Mouse (Mus musculus) heart, adult 2 months (tissue): ENCODE results near the gene Rab11fip4. TPM values are rescaled to one million over a fixed set of nuclear protein-coding genes. Genes with fewer than 3 reads are reported as not detected.
A peak's percentile ranks its signal among the peaks of the same experiment; 100 is the strongest.

Experiments used
- DNase-seq, 2 experiments: peaks; one replicate each; pipeline ENCODE4 v3.0.0; 2021
- H3K27ac ChIP-seq: fragments of 200-600 bp; 2 replicates; pipeline ENCODE4 v1.8.1; 2022
- H3K27me3 ChIP-seq: fragments of 200-500 bp; 2 replicates; pipeline ENCODE4 v1.6.1; 2012; ENCODE audit warnings: mild to moderate bottlenecking, low read length, inconsistent platforms, mixed read lengths; ENCODE audit not compliant: control insufficient read depth, insufficient read depth
- H3K36me3 ChIP-seq: fragments of 200-500 bp; 2 replicates; pipeline ENCODE4 v1.6.1; 2012; ENCODE audit warnings: low read length, inconsistent platforms; ENCODE audit not compliant: control insufficient read depth, insufficient read depth
- H3K4me1 ChIP-seq: fragments of 200-500 bp; 2 replicates; pipeline ENCODE4 v1.6.1; 2011; ENCODE audit warnings: low read length; ENCODE audit not compliant: control insufficient read depth, insufficient read depth
- H3K4me3 ChIP-seq: fragments of 200-600 bp; 2 replicates; pipeline ENCODE4 v1.8.1; 2022
- H3K79me2 ChIP-seq: fragments of 200-500 bp; replicated peaks from 2 replicates; pipeline ENCODE4 v1.6.1; 2012; ENCODE audit warnings: mild to moderate bottlenecking, inconsistent platforms, low read length, moderate library complexity, mixed read lengths; ENCODE audit not compliant: control insufficient read depth, insufficient read depth
- H3K9ac ChIP-seq: fragments of 200-500 bp; 2 replicates; pipeline ENCODE4 v1.6.1; 2012; ENCODE audit warnings: low read depth, mild to moderate bottlenecking, control low read depth, inconsistent platforms, low read length, mixed read lengths
- CTCF ChIP-seq: fragments of 200-600 bp; IDR thresholded peaks from 2 replicates; pipeline ENCODE4 v1.8.1; 2022; ENCODE audit warnings: antibody characterized with exemption, mild to moderate bottlenecking, moderate library complexity
- EP300 ChIP-seq: fragments of 200-500 bp; IDR thresholded peaks from 2 replicates; pipeline ENCODE4 v1.6.1; 2011; ENCODE audit warnings: low read depth, low read length, control low read depth; ENCODE audit not compliant: insufficient read depth
- POLR2A ChIP-seq: fragments of 200-500 bp; IDR thresholded peaks from 2 replicates; pipeline ENCODE4 v1.6.1; 2011; ENCODE audit warnings: mild to moderate bottlenecking, low read depth, low read length, control low read depth; ENCODE audit not compliant: insufficient read depth
- WGBS: fragments of 180-500 bp; shearing (Covaris S2); methylation state at CpG from one replicate; pipeline ENCODE4 v1.1.7; 2018; 5-methylcytosine and 5-hydroxymethylcytosine counted together
- intact Hi-C: fragments of 180-260 bp; cut with DNase I; formaldehyde crosslinking; loops from one replicate; pipeline ENCODE4 v1.15.1; 2025
- polyA plus RNA-seq: library from polyadenylated mRNA; depleted of rRNA; stranded (reverse); fragments of >200 nt; gene quantifications from 2 replicates; pipeline ENCODE4 v1.2.3, GENCODE M21; 2012
- total RNA-seq, 2 experiments: library from RNA; stranded (reverse); gene quantifications; 2 replicates each; pipeline ENCODE4 v1.2.3; 2021

Gene Rab11fip4
- total and polyA plus RNA-seq, 3 experiments: 0.11 to 0.66 (median 0.26) TPM

GRCm38 (mm10) chr11:79660361-79661205 is 69.6 kb downstream of the Rab11fip4 start:
- no peaks in the 10 kb centered on the region for H3K4me1 ChIP-seq
- no peaks in the 10 kb centered on the region for H3K36me3 ChIP-seq
- peaks cover 5% of the 10 kb centered on the region; the same call in 1 of the 2 replicates for H3K27me3 ChIP-seq
- peak overlapping the region; percentile 49 for H3K4me3 ChIP-seq
- 3% methylated on average over 68 of the region's 69 CpGs for WGBS
- TF ChIP-seq CTCF (no peak), POLR2A (no peak), EP300 (no peak)
- H3K9ac ChIP-seq: no peak overlapping the region
- intact Hi-C loops: no loop called here
- H3K27ac ChIP-seq: no peak overlapping the region
- DNase-seq: peak; percentile 42 to 60
- no peaks in the 10 kb centered on the region for H3K79me2 ChIP-seq

DNA sequence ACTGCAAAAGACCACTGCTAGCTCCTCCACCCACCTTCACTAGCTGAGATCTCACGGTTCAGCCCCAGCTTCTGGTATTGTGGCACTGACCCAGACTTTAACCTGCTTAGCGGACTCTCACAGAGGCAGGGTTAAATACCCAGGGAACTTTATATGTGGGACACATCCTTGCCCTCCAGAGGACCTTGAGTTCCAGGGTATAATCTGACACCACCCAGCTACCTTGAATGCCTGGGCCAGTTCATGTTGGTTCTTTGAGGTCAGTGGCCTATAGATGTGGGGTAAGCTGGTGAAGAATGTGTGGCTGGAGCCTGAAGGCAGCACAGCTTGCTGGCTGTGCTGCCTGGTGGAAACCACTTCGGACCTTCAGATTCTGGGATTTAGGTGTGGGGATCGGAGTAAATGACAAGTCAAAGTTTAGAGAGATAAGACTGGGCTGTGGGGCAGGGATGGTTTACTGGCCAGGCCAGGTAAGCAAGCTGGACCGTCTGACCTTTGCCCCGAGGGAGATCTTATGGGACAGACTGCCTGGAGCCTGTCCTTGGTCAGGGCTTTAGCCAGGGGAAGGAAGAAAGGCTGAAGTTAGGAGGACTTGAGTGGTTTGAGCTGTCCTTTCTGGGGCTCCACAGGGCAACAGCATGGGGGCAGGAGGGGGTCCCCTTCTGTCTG is 71.0 kb downstream of the Rab11fip4 start:
- Histone ChIP-seq H3K4me1 (no peaks in the 10 kb centered on the region), H3K9ac (no peak overlapping the region), H3K27me3 (peaks cover 5% of the 10 kb centered on the region; the same call in 1 of the 2 replicates), H3K4me3 (no peak overlapping the region), H3K36me3 (no peaks in the 10 kb centered on the region), H3K79me2 (no peaks in the 10 kb centered on the region), H3K27ac (no peak overlapping the region)
- 87% methylated on average over 6 of the region's 6 CpGs for WGBS
- intact Hi-C loops: no loop called here
- no peak for TF ChIP-seq CTCF
- no peak for TF ChIP-seq POLR2A
- TF ChIP-seq EP300: no peak
- DNase-seq: no peak

DNA sequence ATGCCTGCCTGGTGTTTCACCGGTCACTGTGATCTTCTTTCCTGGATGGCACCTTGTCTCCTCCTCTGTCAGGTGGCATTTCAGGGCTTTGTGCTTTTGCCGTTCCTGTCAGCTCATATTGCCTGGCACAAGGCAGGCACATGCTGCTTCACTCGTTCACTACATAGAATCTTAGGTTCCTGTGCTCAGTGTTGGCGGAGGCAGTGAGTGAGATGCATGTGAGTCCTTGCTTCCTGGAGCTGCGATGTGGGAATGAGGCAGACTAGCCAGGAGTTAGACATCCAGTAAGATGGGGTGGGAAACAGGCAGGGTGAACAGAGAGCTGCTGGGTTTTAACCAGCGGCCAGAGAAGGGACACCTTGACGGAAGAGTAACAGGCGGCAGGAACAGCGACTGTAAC is 72.1 kb downstream of the Rab11fip4 start:
- DNase-seq: no peak
- Histone ChIP-seq H3K4me1 (no peaks in the 10 kb centered on the region), H3K36me3 (no peaks in the 10 kb centered on the region), H3K79me2 (no peaks in the 10 kb centered on the region), H3K4me3 (no peak overlapping the region), H3K27me3 (peaks cover 5% of the 10 kb centered on the region; the same call in 1 of the 2 replicates), H3K9ac (no peak overlapping the region), H3K27ac (no peak overlapping the region)
- TF ChIP-seq CTCF (no peak), EP300 (no peak), POLR2A (no peak)
- 91% methylated on average over 9 of the region's 9 CpGs for WGBS
- intact Hi-C loops: no loop called here

- no peaks in the 10 kb centered on the region for H3K79me2 ChIP-seq
- H3K36me3 ChIP-seq: no peaks in the 10 kb centered on the region
- no peak for DNase-seq
- peaks cover 5% of the 10 kb centered on the region; the same call in 1 of the 2 replicates for H3K27me3 ChIP-seq
- intact Hi-C loops: no loop called here
- H3K9ac ChIP-seq: no peak overlapping the region
- TF ChIP-seq POLR2A (no peak), CTCF (no peak), EP300 (no peak)
- H3K4me1 ChIP-seq: no peaks in the 10 kb centered on the region
- H3K27ac ChIP-seq: no peak overlapping the region
- 77% methylated on average over 7 of the region's 7 CpGs for whole genome bisulfite sequencing
- no peak overlapping the region for H3K4me3 ChIP-seq
Measured at GRCm38 (mm10) chr11:79663570-79663969, 72.6 kb downstream of the Rab11fip4 start.

DNA sequence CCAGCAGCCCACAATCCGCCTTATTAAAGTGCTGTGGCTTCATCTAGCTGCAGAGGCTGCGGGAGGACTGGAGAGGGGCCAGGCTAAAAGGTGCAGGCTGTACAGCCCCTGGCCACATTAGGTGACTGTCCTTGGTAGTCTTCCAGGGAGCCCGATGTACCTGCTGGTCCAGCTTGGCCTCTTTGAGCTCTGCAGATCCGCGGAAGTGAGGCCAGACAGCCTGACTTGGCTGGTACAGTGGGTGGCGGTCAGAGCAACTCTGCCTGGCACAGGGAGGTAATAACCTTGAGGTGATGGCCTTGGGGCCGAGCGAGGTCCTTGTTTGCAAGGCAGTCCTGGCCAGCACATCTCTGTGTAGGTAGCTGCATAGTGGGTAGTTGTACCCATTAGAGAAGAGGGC is 75.5 kb downstream of the Rab11fip4 start:
- Histone ChIP-seq H3K79me2 (no peaks in the 10 kb centered on the region), H3K27ac (no peak overlapping the region), H3K9ac (no peak overlapping the region), H3K36me3 (no peaks in the 10 kb centered on the region), H3K4me3 (no peak overlapping the region), H3K4me1 (no peaks in the 10 kb centered on the region), H3K27me3 (no peaks in the 10 kb centered on the region; the same call in 1 of the 2 replicates)
- DNase-seq: peak in 1 of 2 experiments; percentile 34
- intact Hi-C loops: no loop called here
- 65% methylated on average over 8 of the region's 8 CpGs for WGBS
- TF ChIP-seq EP300 (no peak), CTCF (no peak), POLR2A (no peak)

DNA sequence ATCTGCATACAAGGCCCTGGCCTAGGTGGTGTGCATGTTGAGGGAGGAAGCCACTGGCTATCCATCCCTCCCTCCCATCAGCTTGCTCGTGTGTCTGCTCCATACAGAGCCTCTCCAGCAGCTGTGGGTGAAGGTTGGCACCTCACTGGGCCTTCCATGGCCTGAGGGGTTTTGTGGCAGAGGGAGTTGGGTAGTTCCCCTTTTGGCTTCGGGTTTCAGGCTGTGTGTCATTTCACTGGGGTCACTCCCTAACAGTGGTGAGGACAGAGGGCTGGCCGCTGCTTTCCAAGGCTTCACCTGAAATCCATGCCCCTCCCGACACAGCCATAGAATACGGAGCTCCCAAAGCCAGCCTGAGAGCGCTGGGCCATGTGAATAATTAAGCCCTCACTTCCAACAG is 78.2 kb downstream of the Rab11fip4 start:
- no peaks in the 10 kb centered on the region for H3K27me3 ChIP-seq
- intact Hi-C loops: no loop called here
- no peaks in the 10 kb centered on the region for H3K4me1 ChIP-seq
- H3K9ac ChIP-seq: no peak overlapping the region
- WGBS: 80% methylated on average over 6 of the region's 6 CpGs
- H3K4me3 ChIP-seq: no peak overlapping the region
- DNase-seq: no peak
- no peaks in the 10 kb centered on the region for H3K79me2 ChIP-seq
- TF ChIP-seq POLR2A (no peak), CTCF (no peak), EP300 (no peak)
- H3K27ac ChIP-seq: no peak overlapping the region
- H3K36me3 ChIP-seq: no peaks in the 10 kb centered on the region
